Mouse (Mus musculus): ENCODE results near the gene Gstp2. TPM values are rescaled to one million over a fixed set of nuclear protein-coding genes. Genes with fewer than 3 reads are reported as not detected.
"Not testable (repeated sequence)": the region's sequence is repeated elsewhere in the genome, so short reads cannot be mapped to it uniquely, and the experiment has no call there.

The Gstp2 gene
- polyA plus RNA-seq, 1 experiment, result not detected

- peak within 1 kb of the TSS; percentile 83 for H3K4me3 ChIP-seq (ENCODE audit: insufficient read depth, low read length)
- H3K27ac ChIP-seq (ENCODE audit: insufficient read depth, low read depth, low read length), result no peak within 1 kb of the TSS
- TF ChIP-seq POLR2A (IDR thresholded peaks at IDR 0.05; ENCODE audit: borderline replicate concordance, low read depth, low read length) (no peak), CTCF (IDR thresholded peaks at IDR 0.05; ENCODE audit: low read depth, low read length) (no peak)
- H3K4me1 ChIP-seq (ENCODE audit: control insufficient read depth, insufficient read depth, low read length), result peaks cover 9% of the 10 kb centered on the region
Observed at GRCm38 (mm10) chr19:4037788-4038232, 8.0 kb downstream of the Gstp2 start, which contains the start of gene Gstp1. Gstp1 (minus strand) TSS chr19:4037985.

- not testable (repeated sequence) for H3K27ac ChIP-seq (ENCODE audit: insufficient read depth, low read depth, low read length); H3K4me1 ChIP-seq (ENCODE audit: control insufficient read depth, insufficient read depth, low read length)
- peak overlapping the region; percentile 83 for H3K4me3 ChIP-seq (ENCODE audit: insufficient read depth, low read length)
Observed at GRCm38 (mm10) chr19:4037154-4037787, 8.6 kb downstream of the Gstp2 start.

- Histone ChIP-seq H3K4me1 (ENCODE audit: control insufficient read depth, insufficient read depth, low read length) (peaks cover 9% of the 10 kb centered on the region), H3K27ac (ENCODE audit: insufficient read depth, low read depth, low read length) (no peak overlapping the region), H3K4me3 (ENCODE audit: insufficient read depth, low read length) (no peak overlapping the region; the same call in 1 of the 2 replicates)
- no peak for TF ChIP-seq POLR2A (IDR thresholded peaks at IDR 0.05; ENCODE audit: borderline replicate concordance, low read depth, low read length)
- no peak for TF ChIP-seq CTCF (IDR thresholded peaks at IDR 0.05; ENCODE audit: low read depth, low read length)
Observed at GRCm38 (mm10) chr19:4036327-4037045, 9.3 kb downstream of the Gstp2 start.

GRCm38 (mm10) chr19:4033742-4034141, 12.1 kb downstream of the Gstp2 start:
- H3K4me1 ChIP-seq (ENCODE audit: control insufficient read depth, insufficient read depth, low read length), result peaks cover 9% of the 10 kb centered on the region
- TF ChIP-seq CTCF (IDR thresholded peaks at IDR 0.05; ENCODE audit: low read depth, low read length) (no peak), POLR2A (IDR thresholded peaks at IDR 0.05; ENCODE audit: borderline replicate concordance, low read depth, low read length) (no peak)
- no peak overlapping the region for H3K4me3 ChIP-seq (ENCODE audit: insufficient read depth, low read length)
- no peak overlapping the region for H3K27ac ChIP-seq (ENCODE audit: insufficient read depth, low read depth, low read length)

- H3K27ac ChIP-seq (ENCODE audit: insufficient read depth, low read depth, low read length), result no peak overlapping the region
- TF ChIP-seq POLR2A (IDR thresholded peaks at IDR 0.05; ENCODE audit: borderline replicate concordance, low read depth, low read length) (no peak), CTCF (IDR thresholded peaks at IDR 0.05; ENCODE audit: low read depth, low read length) (no peak)
- H3K4me3 ChIP-seq (ENCODE audit: insufficient read depth, low read length), result no peak overlapping the region
- peaks cover 9% of the 10 kb centered on the region for H3K4me1 ChIP-seq (ENCODE audit: control insufficient read depth, insufficient read depth, low read length)
Observed at GRCm38 (mm10) chr19:4033298-4033697, 12.5 kb downstream of the Gstp2 start.

- TF ChIP-seq CTCF (IDR thresholded peaks at IDR 0.05; ENCODE audit: low read depth, low read length) (no peak), POLR2A (IDR thresholded peaks at IDR 0.05; ENCODE audit: borderline replicate concordance, low read depth, low read length) (no peak)
- Histone ChIP-seq H3K4me3 (ENCODE audit: insufficient read depth, low read length) (no peak overlapping the region), H3K27ac (ENCODE audit: insufficient read depth, low read depth, low read length) (no peak overlapping the region), H3K4me1 (ENCODE audit: control insufficient read depth, insufficient read depth, low read length) (peaks cover 6% of the 10 kb centered on the region; the same call in 1 of the 2 replicates)
Observed at GRCm38 (mm10) chr19:4032668-4033067, 13.2 kb downstream of the Gstp2 start.

- TF ChIP-seq POLR2A (IDR thresholded peaks at IDR 0.05; ENCODE audit: borderline replicate concordance, low read depth, low read length) (no peak), CTCF (IDR thresholded peaks at IDR 0.05; ENCODE audit: low read depth, low read length) (no peak)
- Histone ChIP-seq H3K4me1 (ENCODE audit: control insufficient read depth, insufficient read depth, low read length) (no peaks in the 10 kb centered on the region), H3K4me3 (ENCODE audit: insufficient read depth, low read length) (no peak overlapping the region), H3K27ac (ENCODE audit: insufficient read depth, low read depth, low read length) (no peak overlapping the region)
Observed at GRCm38 (mm10) chr19:4027576-4027975, 18.2 kb downstream of the Gstp2 start.

- TF ChIP-seq POLR2A (IDR thresholded peaks at IDR 0.05; ENCODE audit: borderline replicate concordance, low read depth, low read length) (no peak), CTCF (IDR thresholded peaks at IDR 0.05; ENCODE audit: low read depth, low read length) (no peak)
- Histone ChIP-seq H3K27ac (ENCODE audit: insufficient read depth, low read depth, low read length) (no peak overlapping the region), H3K4me1 (ENCODE audit: control insufficient read depth, insufficient read depth, low read length) (no peaks in the 10 kb centered on the region), H3K4me3 (ENCODE audit: insufficient read depth, low read length) (no peak overlapping the region)
Observed at GRCm38 (mm10) chr19:4023185-4023584, 22.6 kb downstream of the Gstp2 start.

- Histone ChIP-seq H3K27ac (ENCODE audit: insufficient read depth, low read depth, low read length) (no peak overlapping the region), H3K4me3 (ENCODE audit: insufficient read depth, low read length) (no peak overlapping the region), H3K4me1 (ENCODE audit: control insufficient read depth, insufficient read depth, low read length) (no peaks in the 10 kb centered on the region)
- TF ChIP-seq POLR2A (IDR thresholded peaks at IDR 0.05; ENCODE audit: borderline replicate concordance, low read depth, low read length), result no peak
- TF ChIP-seq CTCF (IDR thresholded peaks at IDR 0.05; ENCODE audit: low read depth, low read length), result peak; percentile 82
Observed at GRCm38 (mm10) chr19:4018743-4019583, 26.9 kb downstream of the Gstp2 start.

Measured in bone marrow macrophage, adult 2 months (primary cell).